Mouse (Mus musculus) adrenal gland, postnatal 10 days (tissue): Measurements from ENCODE around the gene Nuak2. TPM values are rescaled to one million over a fixed set of nuclear protein-coding genes. Genes with fewer than 3 reads are reported as not detected.
"Not testable (repeated sequence)": the region's sequence is repeated elsewhere in the genome, so short reads cannot be mapped to it uniquely, and the experiment has no call there.

Source experiments
- DNase-seq: peaks from one replicate; pipeline ENCODE4 v3.0.0; 2021; ENCODE audit warnings: mixed read lengths
- long read RNA-seq, 2 experiments: library from polyadenylated mRNA; stranded (forward); transcript quantifications; one replicate each; pipeline ENCODE4 v2.0.0; 2021
- total RNA-seq, 2 experiments: library from RNA; stranded (reverse); gene quantifications; 2 replicates each; pipeline ENCODE4 v1.2.3; 2021

The Nuak2 gene
- 1 to 10 TPM; 3.4 to 3.9 TPM for total RNA-seq
- long read RNA-seq, experiment 1, partial matches to known transcripts: 1 of 2 reads
- long read RNA-seq, experiment 1, other reads (novel, unspliced or antisense): 0 of 2 reads
- long read RNA-seq, experiment 2, partial matches to known transcripts: 0 of 4 reads
- long read RNA-seq, experiment 2, other reads (novel, unspliced or antisense): 0 of 4 reads

- peak; percentile 91 for DNase-seq
These were observed at the start of gene Nuak2 for GRCm38 (mm10) chr1:132315889-132316624. Gene Nuak2 (plus strand): TSS chr1:132316126.

GRCm38 (mm10) chr1:132266791-132267557, 49.0 kb upstream of the Nuak2 start:
- DNase-seq: peak; percentile 40

DNA sequence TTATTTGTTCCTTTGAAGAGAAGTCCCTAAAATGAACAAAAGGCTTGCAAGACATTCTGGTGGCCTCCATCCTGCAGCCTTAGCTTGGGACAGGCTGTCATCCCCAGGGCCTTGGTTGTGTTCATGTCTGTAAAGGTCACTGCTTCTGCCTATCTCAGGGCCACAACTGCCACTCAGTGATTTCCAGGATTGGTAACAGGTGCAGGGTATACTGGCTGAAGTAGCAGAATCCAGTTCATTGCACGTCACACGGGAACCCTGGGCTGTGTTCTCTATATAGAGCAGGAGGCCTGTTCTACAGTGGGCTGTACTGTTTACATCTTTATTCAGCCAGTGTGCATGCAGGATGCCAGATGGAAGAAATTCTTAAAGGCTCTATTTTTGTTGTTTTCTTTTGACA, 48.0 kb upstream of the Nuak2 start:
- DNase-seq: no peak

DNA sequence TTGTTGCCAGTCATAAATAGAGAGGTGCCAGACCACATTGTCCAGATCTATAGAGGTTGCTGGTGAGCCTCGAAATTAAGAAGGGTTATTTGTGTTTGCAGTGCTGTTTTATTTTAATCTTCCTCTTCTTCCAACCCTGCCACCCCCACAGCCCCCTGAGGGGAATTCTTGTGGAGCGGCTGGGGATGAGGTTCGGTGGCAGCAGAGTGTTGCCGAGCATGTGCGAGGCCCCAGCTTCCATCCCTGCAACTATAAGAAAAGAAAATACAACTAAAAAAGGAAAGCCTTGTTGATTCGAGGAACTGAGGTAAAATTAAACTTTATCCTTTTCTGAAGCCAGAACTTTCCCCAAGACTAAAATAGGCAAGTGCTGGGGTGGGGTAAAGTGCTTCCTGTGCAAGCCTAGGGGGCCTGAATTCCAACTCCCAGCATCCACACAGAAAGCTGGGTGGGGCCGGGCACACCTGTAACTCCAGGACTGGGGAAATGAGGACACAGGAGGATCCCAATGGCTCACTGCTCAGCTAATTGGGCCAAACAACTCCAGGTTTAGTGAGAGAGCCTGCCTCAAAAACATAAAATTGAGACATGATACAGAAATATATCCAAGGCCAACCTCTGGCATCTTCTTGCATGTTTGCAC, 47.4 kb upstream of the Nuak2 start:
- no peak for DNase-seq

GRCm38 (mm10) chr1:132271237-132271636, 44.7 kb upstream of the Nuak2 start:
- no peak for DNase-seq

DNA sequence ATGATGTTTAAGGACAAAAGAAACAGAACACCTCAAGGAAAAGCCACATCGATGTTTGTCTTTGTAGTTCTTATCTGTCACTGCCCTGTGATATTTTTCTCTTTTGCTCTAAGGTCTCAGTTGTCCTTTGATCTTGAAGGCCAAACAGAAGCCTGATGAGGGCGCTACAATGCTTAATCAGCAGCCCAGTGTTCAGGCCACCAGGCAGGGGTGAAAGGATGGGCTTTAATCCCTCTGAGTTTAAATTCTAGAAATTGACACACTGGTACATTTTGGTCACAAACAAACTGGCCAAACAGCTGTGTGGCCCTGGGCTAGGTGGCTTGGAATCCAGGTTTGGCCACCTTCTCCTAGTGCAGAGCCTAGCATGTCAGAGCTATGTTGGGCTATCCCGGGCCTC, 39.2 kb upstream of the Nuak2 start:
- DNase-seq: no peak

- DNase-seq: peak; percentile 78
These were observed 38.8 kb upstream of the Nuak2 start for GRCm38 (mm10) chr1:132277124-132277523.

GRCm38 (mm10) chr1:132280636-132281035, 35.3 kb upstream of the Nuak2 start:
- not testable (repeated sequence) for DNase-seq

DNA sequence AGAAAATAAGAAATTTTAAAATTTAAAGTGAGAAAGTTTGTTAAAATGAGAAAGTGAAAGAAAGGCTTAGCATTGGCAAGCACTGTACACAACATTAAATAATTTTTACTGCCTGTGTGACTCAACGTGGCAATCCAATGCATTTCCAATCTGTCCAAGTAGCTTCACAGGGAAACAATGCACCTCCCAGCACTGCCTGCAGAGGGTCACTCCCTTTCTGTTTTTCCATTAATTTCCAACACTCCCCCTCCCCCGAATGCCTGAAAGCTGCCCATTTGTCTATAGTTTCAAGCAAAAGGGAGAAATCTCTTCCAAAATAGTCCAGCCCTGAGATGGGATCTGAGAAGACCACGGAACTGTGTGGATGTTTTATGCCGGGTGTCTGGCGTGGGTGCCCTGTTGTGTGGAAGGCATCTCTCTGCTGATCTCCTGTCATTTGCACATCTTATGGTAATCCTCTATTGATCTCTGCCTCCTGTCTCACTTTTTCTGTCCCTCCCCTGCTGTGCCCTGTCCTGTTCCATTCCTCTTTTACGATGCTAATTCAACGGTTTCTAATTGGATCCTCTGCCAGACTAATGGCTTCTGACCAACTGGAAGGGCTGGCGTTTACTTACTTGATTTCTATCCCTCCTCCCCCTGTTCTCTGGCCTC, 34.3 kb upstream of the Nuak2 start:
- no peak for DNase-seq

DNA sequence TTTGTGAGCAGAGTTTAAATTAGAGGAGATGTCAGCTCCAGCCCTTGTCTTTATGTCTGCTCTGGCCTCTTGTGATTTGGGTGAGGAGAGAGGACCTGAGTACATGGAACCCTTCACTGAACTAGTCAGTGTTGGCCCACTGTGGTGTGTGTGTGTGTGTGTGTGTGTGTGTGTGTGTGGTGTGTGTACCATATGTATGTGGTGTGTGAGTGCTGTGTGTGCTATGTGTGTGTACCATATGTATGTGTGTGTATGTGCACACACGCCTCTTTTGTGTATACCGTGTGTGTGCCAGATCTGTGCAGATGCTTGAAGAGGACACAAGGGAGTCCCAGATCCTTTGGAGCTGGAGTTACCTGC, 33.8 kb upstream of the Nuak2 start:
- no peak for DNase-seq

DNA sequence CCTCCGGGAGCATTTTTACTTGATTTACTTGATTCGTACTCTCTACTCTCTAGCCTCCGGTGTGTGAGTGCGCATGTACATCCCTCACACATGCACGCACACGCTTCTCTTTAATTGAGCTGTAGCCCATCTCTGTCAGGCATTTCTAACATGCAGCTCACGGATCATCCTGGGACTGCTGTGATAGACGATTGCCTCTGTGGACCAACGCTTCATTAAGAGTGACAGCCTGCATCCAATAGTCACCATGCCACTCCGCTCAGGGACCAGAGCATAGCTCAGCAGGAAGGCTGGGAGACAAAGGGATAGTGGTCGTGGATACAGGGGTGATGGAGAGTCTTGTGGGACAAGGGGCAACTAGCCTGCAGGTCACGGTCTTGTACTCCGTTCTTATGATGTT, 32.9 kb upstream of the Nuak2 start:
- no peak for DNase-seq

- DNase-seq: no peak
These were observed 29.2 kb upstream of the Nuak2 start for GRCm38 (mm10) chr1:132286735-132287134.

GRCm38 (mm10) chr1:132287445-132287844, 28.5 kb upstream of the Nuak2 start:
- DNase-seq: peak; percentile 77

- DNase-seq: peak; percentile 65
These were observed 27.9 kb upstream of the Nuak2 start for GRCm38 (mm10) chr1:132287991-132288451.

GRCm38 (mm10) chr1:132289965-132290364, 26.0 kb upstream of the Nuak2 start:
- no peak for DNase-seq

GRCm38 (mm10) chr1:132290921-132291675, 24.8 kb upstream of the Nuak2 start:
- DNase-seq: no peak

GRCm38 (mm10) chr1:132291706-132292105, 24.2 kb upstream of the Nuak2 start:
- DNase-seq: no peak

DNA sequence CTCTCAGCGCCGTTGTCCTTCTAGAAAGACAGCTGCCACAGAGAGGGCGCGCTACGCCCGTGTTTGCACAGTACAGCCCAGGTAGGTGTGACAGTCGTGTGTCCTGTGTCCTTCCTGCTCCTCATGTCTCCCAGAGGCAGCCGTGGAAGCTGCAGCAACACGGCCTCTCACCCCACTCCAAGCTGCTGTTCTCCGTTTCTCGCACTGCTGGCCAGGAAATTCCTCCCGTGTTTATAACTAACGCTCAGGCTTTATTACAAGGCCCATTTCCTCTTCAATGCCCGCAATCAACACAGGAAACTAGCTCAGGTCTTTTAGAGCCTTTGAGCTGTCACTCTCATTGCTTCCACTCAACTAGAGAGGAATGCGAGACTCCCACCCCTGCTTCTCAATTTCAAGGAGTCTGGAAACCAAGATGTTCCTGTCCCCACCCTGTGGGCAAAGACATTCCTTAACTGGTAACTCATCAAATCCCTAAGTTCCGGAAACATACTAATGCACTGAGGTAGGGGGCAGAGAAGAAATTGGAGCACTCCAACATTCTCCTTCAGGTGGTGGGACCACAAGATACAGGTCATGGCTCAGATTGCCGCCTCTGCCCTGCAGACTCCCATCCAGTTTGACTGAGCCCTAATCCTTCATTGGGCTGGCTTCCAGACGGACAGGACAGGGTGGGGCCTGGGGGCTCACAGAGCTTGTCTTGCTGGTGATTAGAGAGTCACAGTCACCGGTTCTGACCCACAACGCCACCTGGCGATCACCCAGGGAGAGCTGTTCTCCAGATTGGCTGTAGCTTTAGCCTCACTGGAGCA, 23.4 kb upstream of the Nuak2 start:
- DNase-seq: no peak

DNA sequence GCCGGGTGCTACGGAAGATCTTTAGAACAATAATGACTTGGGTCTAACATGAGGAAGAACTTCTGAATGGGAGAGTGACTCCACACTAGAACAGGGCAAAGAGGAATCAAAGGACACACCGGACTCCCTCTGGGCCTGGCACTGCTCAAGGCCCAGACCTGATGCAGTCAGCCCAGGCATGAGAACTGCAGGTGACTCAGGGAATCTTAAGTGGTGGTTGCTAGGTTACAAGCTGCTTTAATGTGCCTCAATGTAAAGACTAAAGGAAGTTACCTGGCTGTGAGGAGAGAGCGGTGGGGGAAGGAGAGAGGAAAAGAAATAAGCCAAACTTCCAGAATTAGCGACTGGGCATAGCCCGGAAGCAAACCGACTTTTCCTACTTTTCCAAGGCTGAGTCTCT, 20.4 kb upstream of the Nuak2 start:
- no peak for DNase-seq

GRCm38 (mm10) chr1:132296051-132296450, 19.9 kb upstream of the Nuak2 start:
- peak; percentile 80 for DNase-seq

- DNase-seq: peak; percentile 89
These were observed 17.5 kb upstream of the Nuak2 start, which contains the start of gene Klhdc8a for GRCm38 (mm10) chr1:132298425-132298800. Gene Klhdc8a (plus strand): TSS chr1:132298626.
